Mouse (Mus musculus) megakaryocyte, embryonic 14.5 days (primary cell): ENCODE measurements around the gene Rnf31.

ENCODE experiments used
- FLI1 ChIP-seq: IDR thresholded peaks from 2 replicates; pipeline ENCODE4 v1.6.1; 2012; ENCODE audit warnings: low read length, inconsistent platforms, mixed read lengths
- GATA1 ChIP-seq: IDR thresholded peaks from 3 replicates; pipeline ENCODE4 v1.6.1; 2012; ENCODE audit warnings: mixed read lengths, low read length, inconsistent platforms, borderline replicate concordance

DNA sequence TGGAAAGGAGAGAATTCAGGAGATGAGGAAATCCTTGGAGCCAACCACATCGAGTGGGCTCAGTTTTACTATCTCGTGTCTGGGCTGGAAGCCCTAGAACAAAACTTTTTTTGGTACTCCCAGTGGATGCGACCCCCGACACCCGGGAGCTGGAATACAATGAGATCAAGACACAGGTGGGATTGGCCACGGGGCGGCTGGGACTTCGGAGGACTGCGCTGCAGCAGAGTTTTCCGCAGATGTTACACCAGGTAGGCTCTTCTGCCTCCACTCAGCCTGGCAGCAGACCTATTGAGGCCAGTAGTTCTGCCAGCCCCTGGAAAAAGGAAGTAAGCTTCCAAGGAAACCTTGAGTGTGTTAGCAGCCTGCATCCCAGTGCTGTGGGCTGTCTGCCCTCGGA lies 28.3 kb upstream of the Rnf31 start:
- no peak for TF ChIP-seq FLI1
- no peak for TF ChIP-seq GATA1
